Mouse (Mus musculus) heart, postnatal 14 days (tissue): ENCODE data around the gene Clock. TPM values are rescaled to one million over a fixed set of nuclear protein-coding genes. Genes with fewer than 3 reads are reported as not detected.

Experiments
- DNase-seq, 2 experiments: peaks; one replicate each; pipeline ENCODE4 v3.0.0; 2021 to 2022
- intact Hi-C: fragments of 180-260 bp; cut with DNase I; formaldehyde crosslinking; loops from one replicate; pipeline ENCODE4 v1.15.1; 2025
- long read RNA-seq, 2 experiments: library from polyadenylated mRNA; stranded (forward); transcript quantifications; one replicate each; pipeline ENCODE4 v2.0.0; 2021
- total RNA-seq, 2 experiments: library from RNA; stranded (reverse); gene quantifications; 2 replicates each; pipeline ENCODE4 v1.2.3; 2021

The Clock gene
- total RNA-seq = 10 to 100 TPM; 33.5 to 34.0 TPM
- long read RNA-seq, experiment 1, partial matches to known transcripts = 1 of 10 reads
- long read RNA-seq, experiment 1, other reads (novel, unspliced or antisense) = 8 of 10 reads
- long read RNA-seq, experiment 2, full-length matches to known transcripts = 2 of 12 reads
- long read RNA-seq, experiment 2, partial matches to known transcripts = 3 of 12 reads
- long read RNA-seq, experiment 2, other reads (novel, unspliced or antisense) = 7 of 12 reads

DNA sequence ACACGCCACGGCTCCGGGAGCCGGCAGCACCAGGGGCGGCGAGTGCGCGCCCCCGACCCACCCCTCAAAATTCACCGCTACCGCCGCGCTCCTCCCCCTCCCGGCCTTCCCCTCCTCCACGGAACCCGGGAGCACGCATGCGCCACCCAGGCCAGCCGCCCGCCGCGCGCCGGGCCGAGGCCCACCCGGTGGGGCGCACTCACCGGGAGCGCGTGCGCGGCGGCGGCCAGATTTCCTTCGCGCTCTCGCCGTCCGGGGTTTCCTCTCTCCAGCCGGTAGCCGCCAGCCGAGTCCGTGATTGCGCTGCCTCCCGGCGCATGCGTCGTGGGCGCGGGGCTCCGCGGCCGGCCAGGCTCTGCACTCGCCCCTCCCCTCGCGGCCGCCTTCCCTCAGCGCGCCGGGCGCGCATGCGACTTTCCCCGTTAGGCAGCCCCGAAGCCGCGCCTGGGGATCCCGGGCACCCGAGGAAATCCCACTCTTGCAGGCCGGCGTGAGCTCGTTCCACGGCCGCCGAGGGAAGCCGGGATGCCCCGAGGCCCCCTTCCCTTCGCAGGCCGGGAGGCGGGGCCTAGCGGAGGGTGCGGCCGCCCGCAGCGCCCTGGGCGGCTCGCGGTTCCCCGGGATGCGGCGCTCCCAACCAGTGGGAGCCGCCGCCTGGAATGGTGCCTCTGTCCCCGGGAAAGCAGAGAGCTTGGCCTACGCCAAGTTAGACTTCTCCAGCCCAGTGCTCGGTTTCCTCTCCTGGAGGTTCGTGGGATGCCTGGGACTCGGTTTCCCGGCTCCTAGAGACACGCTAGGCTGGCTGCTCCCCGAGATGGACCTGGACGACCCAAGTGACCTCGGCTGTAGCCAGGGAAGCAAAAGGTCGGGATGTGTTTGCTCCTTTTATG lies at the start of gene Clock:
Gene Clock, minus strand, starts transcription at position 341 of the 890 bp plus-strand sequence.
- peak; percentile 93 to 94 for DNase-seq
- intact Hi-C loops = loop anchor here (10.0 kb wide), 2 partner anchors 160 to 440 kb away; partner anchors contain the start of gene Srd5a3

GRCm38 (mm10) chr5:76351953-76352611 lies 47.5 kb upstream of the Clock start:
- DNase-seq = no peak
- intact Hi-C loops = no loop called here

DNA sequence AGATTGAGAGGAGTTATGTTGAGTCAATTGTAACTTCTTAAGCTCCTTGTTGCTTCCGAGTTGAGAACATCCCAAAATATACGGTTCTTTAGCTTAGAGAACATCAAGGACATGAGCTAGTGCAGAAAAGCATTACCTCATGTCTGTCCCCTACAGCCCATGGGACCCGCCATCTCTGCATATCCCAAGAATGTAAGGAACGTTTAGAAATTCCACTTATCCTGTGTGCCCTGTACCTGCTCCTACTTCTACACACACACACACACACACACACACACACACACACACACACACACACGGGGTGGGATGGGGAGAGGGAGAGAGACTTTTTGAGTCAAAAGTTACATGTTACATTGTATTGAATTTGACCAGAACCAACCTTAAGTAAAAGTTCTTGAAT lies 46.9 kb upstream of the Clock start:
- DNase-seq = no peak
- intact Hi-C loops = no loop called here

- intact Hi-C loops = no loop called here
- no peak for DNase-seq
Observed at GRCm38 (mm10) chr5:76346137-76346536, 41.5 kb upstream of the Clock start.

GRCm38 (mm10) chr5:76340931-76341330 lies 36.3 kb upstream of the Clock start:
- DNase-seq = no peak
- intact Hi-C loops = no loop called here

DNA sequence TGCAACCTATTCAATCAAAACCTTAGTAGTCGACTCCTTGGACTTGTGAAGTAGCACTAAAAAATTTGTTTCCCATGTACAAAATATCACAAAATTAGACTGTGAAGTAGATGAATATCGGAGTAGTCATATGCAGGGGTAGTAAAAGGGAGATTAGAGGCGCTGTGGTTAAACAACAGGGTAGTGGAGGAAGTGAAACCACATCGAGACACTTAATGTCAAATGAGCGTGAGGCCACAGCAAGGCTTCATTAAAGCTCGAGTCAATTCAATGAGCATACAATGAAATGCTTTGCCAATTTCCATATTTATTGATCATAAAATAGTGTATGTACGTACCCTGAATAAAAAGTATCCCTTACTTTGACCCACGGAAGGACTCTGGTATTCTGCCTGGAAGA lies 32.5 kb upstream of the Clock start:
- intact Hi-C loops = no loop called here
- DNase-seq = no peak

DNA sequence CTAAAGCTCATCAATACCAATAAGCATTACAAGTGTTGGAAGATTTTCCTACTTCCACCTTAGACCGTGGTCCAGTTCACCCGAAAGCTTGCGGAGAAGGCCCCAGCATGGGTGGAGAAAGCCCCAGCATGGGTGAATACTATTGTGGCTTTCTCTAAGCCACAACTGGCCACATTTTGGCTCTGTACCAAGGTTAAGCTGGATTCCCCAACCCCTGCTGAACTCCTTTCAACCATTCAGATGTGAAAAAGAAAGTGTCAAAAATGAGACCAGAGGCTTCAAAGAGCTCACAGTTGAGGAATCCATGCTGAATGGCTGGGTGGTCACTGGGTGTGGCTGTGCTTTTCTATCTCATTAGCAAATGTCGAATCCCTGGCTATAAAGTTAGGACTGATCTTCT lies 29.2 kb upstream of the Clock start:
- intact Hi-C loops = no loop called here
- no peak for DNase-seq

DNA sequence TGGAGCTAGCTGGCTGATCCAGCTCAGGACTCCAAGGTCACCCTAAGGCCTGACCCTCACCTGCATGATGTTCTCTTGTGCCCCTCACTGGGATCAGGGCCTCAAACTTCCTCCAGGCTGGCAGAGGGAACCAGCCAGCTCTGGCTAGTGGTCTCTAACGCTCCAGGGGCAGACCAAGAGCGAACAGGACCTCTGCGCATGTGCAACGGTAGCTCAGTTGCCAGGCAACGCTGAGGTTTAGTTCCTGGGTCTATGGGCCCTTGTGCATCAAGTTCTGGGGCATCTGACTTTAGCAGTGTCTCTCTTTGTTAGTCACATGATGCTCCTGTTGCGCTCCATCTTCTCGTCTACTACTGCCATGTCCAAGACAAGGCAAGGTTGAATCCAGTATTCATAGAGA lies 26.4 kb upstream of the Clock start, which contains the start of gene Pdcl2:
Gene Pdcl2, minus strand, starts transcription at position 204 of the 400 bp plus-strand sequence.
- no peak for DNase-seq
- intact Hi-C loops = no loop called here

- no peak for DNase-seq
- intact Hi-C loops = no loop called here
Observed at GRCm38 (mm10) chr5:76327296-76327695, 22.7 kb upstream of the Clock start.

DNA sequence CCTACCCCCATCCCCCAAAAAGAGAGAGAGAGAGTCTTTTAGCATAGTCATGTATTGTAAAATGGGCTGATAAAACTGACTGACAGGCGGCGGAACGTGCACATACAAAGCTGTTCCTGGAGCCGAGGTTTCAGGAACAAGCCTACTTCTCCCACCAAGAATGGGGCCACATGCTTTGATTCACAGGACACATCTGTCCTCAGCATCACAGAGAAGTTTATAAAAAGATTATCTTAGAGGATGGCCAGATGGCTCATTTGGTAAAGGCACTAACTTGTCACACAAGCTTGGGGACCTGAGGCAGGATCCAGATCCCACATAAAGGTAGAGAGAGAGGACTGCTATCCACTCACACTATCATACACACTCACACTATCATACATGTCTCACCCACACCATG lies 20.5 kb upstream of the Clock start:
- intact Hi-C loops = no loop called here
- no peak for DNase-seq

DNA sequence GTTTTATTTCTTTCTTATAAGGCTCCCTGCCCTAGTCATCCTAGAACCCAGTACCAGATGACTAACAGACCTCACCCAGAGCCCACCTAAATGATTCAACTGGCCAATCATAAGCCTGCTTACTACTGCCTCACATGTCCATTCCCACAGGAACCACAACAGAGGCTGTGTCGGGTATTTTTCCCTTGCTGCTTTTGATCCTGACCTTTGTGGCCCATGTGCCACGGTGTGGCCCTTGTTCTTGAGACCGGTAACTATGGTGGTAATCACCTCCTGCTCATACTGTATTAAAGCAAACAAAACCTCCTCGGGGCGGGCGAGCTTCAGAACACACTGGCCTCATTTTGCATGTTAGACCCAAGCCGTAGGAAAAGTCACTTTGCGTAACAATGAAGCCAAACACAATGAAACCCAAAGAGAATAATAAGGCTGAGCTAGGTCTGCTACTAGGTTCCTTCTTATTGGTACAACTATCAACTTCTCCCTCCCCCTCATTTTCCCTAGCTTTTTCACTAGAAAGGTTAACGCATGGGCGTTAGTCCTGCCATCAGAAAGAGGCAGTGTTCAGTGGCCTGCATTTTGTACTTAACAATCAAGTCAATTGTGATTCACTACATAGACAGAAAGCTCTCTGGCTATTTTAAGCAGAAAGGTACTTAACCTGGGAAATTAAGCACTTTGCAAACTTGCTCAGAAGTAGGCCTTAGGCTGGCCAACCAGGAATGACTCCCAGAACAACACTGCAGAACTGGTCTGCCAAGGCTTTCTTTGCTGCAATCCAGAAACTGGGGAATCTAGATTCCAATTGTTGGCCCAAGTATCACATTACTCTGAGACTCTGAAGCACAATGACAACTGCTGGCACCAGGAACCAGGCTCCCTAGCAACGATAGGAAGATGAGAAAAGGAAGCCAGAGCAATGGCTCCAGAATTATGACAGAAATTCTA lies 16.9 kb upstream of the Clock start:
- DNase-seq = no peak
- intact Hi-C loops = no loop called here

GRCm38 (mm10) chr5:76308206-76308605 lies 3.6 kb upstream of the Clock start:
- intact Hi-C loops = loop anchor here (10.0 kb wide), 2 partner anchors 163 to 443 kb away; partner anchors contain the start of gene Srd5a3
- no peak for DNase-seq

DNA sequence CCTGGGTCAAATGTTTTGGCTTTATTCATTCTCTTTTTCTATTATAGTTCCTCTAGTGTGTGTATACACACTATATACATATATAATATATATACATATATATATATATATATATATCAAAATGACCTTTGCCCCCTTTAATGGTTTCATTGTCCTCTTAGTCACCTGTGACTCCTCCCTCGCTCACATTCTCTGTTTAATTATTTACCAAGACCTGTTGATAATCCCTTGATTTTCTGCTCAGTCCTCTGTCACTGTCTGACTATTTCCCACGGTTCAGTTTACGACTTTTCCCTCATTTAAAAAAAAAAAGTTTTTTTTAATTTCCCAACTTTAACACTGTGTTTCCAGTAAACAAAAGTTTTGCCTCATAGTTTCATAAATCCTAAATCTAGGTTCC lies 1.7 kb upstream of the Clock start:
- intact Hi-C loops = loop anchor here (10.0 kb wide), 2 partner anchors 161 to 441 kb away; partner anchors contain the start of gene Srd5a3
- DNase-seq = no peak

- peak in 1 of 2 experiments; percentile 18 for DNase-seq
- intact Hi-C loops = loop anchor here (10.0 kb wide), 2 partner anchors 161 to 441 kb away; partner anchors contain the start of gene Srd5a3
Observed at GRCm38 (mm10) chr5:76305616-76306015, 1.0 kb upstream of the Clock start.

- intact Hi-C loops = loop anchor here (2.0 to 10.0 kb wide), 3 partner anchors 109 to 439 kb away; partner anchors contain the start of gene Srd5a3
- DNase-seq = peak; percentile 92 to 94
Observed at GRCm38 (mm10) chr5:76303745-76304451, 694 bp downstream of the Clock start.

DNA sequence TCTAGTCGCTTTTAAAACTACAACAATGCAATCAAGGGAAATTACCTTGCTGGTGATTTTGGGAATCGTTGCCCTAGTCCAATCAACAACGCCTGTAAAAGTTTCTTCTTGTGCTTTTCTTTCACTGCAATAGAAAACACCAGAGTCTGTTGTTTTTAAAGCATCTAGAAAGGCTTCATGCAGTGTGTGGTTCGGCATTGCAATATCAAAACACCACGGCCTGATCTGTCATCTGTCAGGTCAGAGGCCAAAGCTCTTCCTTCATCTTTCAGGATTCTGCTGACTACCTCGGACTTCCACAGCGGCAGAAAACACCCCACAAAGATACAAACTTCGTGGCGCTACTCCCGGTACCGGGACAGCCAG lies 1.2 kb downstream of the Clock start:
- no peak for DNase-seq
- intact Hi-C loops = loop anchor here (2.0 to 10.0 kb wide), 3 partner anchors 109 to 439 kb away; partner anchors contain the start of gene Srd5a3

GRCm38 (mm10) chr5:76302009-76302408 lies 2.6 kb downstream of the Clock start:
- intact Hi-C loops = loop anchor here (2.0 to 10.0 kb wide), 3 partner anchors 111 to 437 kb away; partner anchors contain the start of gene Srd5a3
- no peak for DNase-seq

DNA sequence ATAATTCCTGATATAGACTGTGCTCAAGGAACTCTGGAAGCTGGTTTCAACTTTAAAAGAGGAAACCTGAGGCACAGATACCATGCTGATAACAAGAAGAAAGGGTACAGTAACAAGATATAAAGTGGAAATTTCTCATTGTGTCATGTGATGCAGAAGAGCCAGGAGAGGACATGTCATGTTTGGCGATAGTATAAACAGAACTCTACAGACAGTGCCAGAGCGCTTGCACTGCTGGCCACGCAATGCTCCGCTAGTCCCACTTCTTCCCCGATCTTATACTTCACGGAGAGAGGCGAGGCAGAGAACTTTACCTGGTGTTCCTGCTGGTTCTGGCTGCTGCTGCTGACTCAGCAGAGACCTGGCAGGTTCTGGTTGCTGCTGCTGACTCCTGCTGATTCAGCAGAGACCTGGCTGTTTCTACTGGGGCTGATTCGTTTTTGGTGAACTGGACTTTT lies 15.3 kb downstream of the Clock start:
- DNase-seq = no peak
- intact Hi-C loops = no loop called here

GRCm38 (mm10) chr5:76288256-76288655 lies 16.3 kb downstream of the Clock start:
- DNase-seq = no peak
- intact Hi-C loops = no loop called here
